Mouse (Mus musculus) adrenal gland, postnatal 0 days (tissue): Measurements from ENCODE around the gene Dido1. TPM values are rescaled to one million over a fixed set of nuclear protein-coding genes. Genes with fewer than 3 reads are reported as not detected.

Experiments used
- polyA plus RNA-seq: library from polyadenylated mRNA; unstranded; fragments of >200 nt; fragmentation: Nextera tagmentation; extraction: Ambion mirVana; gene quantifications from 2 replicates; pipeline ENCODE4 v1.2.1, GENCODE M21; 2015

Dido1 gene
- 7.9 and 11.9 TPM in 2 replicates for polyA plus RNA-seq

GRCm38 (mm10) chr2:180709923-180710272, at the start of gene Dido1, which contains the start of gene Gid8:
Gene Dido1 (minus strand): TSS chr2:180709999.
Gene Gid8 (plus strand): TSS chr2:180710117.

GRCm38 (mm10) chr2:180724585-180725413, 15.0 kb upstream of the Dido1 start, which contains the start of gene Slc17a9:
Gene Slc17a9 (plus strand): TSS chr2:180725263.

GRCm38 (mm10) chr2:180642555-180643260, 67.1 kb downstream of the Dido1 start, which contains the start of gene Tcfl5:
Gene Tcfl5 (minus strand): TSS chr2:180642708.

Other genes with a start within 250 kb of the Dido1 start
- 0.74 and 0.80 TPM in 2 replicates for gene Ntsr1, start 210.0 kb downstream of the Dido1 start, polyA plus RNA-seq
- 15.9 and 21.0 TPM in 2 replicates for gene Mrgbp, start 128.7 kb downstream of the Dido1 start, polyA plus RNA-seq
- 43.6 and 49.8 TPM in 2 replicates for gene Ogfr, start 120.8 kb downstream of the Dido1 start, polyA plus RNA-seq
- 3.2 and 3.6 TPM in 2 replicates for gene Col9a3, start 112.2 kb downstream of the Dido1 start, polyA plus RNA-seq
- gene Tcfl5, start 67.3 kb downstream of the Dido1 start, polyA plus RNA-seq: 0.18 and 0.65 TPM in 2 replicates
- gene Gid8, start 118 bp upstream of the Dido1 start, polyA plus RNA-seq: 36.3 and 43.1 TPM in 2 replicates
- gene Slc17a9, start 15.3 kb upstream of the Dido1 start, polyA plus RNA-seq: 1.3 and 2.0 TPM in 2 replicates
- not detected in 2 replicates for gene Bhlhe23, start 66.9 kb upstream of the Dido1 start, polyA plus RNA-seq
- 30.7 and 37.8 TPM in 2 replicates for gene Ythdf1, start 210.9 kb upstream of the Dido1 start, polyA plus RNA-seq
- gene Birc7, start 219.0 kb upstream of the Dido1 start, polyA plus RNA-seq: 0.24 TPM in 1 of 2 replicates, not detected in the other
- 41.6 and 66.4 TPM in 2 replicates for gene Nkain4, start 244.7 kb upstream of the Dido1 start, polyA plus RNA-seq